Mouse (Mus musculus) gastrocnemius, adult 8-10 months (tissue): ENCODE measurements around the gene Agap1. TPM values are rescaled to one million over a fixed set of nuclear protein-coding genes. Genes with fewer than 3 reads are reported as not detected.

Experiments
- DNase-seq, 2 experiments: peaks; one replicate each; pipeline ENCODE4 v3.0.0; 2022; ENCODE audit warnings: low spot score in 2 of 2
- total RNA-seq, 4 experiments: library from RNA; stranded (reverse); gene quantifications; 2 replicates each; pipeline ENCODE4 v1.2.4; 2022

Agap1 gene
- total RNA-seq, 4 experiments from 2014 or later: 16.7 to 21.6 (median 20.1) TPM

DNA sequence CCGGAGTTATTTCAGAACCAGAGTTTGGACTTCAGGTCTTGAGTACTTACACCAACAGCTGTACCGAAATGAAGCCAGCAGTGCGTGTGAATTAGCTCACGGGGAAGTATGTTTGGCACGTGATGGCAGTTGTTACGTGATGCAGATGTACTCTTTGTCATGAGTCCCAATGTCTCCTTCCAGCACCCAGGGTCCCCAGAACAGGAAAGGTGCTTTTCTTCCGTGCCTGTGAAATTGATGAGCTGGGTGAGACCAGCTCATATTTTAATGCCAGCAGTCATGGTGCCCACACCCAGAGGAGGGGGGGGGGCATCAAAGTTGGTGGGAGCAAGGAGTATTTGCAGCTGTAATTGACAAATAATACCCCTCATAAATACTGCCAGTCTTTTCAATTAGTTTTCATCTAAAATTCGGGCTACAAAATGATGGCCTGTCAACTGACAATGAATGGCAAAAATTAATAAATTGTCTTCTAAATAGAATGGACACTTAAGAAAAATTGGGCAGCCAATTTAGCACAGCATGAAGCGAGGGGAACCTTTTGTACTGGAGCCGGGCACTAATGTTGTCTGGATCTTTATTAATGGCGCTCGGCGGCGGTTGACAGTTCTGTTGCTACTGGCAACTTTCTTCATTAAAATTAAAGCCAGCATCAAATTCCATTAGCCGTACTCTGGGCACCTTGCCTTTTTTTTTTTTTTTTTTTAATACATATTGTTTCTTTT is 253.3 kb downstream of the Agap1 start:
- no peak for DNase-seq

DNA sequence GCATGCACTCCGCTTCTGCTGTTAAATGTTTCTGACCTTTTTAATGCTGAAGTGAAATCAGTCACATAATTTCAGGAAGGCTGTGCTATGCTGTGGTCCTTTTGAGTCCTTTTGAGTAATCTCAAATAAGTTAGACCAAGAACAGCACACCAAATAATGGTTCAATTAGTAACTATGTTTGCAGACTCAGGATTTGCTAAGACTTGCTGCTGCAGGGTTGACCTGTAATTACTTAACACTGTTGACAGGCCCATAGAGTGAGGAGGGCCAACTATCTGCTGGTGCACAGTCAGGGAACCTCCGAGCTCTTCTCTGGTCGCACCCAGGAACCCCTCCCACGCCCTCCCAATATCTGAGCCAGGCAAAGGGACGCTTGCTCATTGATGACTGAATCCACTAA is 255.2 kb downstream of the Agap1 start:
- no peak for DNase-seq

DNA sequence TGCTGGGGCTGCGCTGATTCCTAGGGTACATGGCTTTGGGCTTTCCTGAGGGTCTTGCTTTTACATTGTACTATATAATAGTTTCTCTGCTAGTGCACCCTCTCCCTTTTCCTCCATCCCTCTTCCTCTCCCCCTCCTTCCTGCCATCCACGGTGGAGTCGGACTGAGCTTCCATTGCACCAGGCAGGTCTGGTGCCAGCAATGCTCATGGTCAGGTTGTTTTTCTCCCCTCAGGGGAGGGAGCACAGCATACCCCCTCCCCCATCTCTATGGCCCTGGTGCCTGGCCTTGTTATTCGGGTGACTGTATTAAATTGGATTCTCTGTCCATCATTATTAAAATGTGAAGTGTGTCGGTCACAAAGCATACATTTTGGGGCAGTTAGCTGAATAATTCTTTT is 259.1 kb downstream of the Agap1 start:
- no peak for DNase-seq

DNA sequence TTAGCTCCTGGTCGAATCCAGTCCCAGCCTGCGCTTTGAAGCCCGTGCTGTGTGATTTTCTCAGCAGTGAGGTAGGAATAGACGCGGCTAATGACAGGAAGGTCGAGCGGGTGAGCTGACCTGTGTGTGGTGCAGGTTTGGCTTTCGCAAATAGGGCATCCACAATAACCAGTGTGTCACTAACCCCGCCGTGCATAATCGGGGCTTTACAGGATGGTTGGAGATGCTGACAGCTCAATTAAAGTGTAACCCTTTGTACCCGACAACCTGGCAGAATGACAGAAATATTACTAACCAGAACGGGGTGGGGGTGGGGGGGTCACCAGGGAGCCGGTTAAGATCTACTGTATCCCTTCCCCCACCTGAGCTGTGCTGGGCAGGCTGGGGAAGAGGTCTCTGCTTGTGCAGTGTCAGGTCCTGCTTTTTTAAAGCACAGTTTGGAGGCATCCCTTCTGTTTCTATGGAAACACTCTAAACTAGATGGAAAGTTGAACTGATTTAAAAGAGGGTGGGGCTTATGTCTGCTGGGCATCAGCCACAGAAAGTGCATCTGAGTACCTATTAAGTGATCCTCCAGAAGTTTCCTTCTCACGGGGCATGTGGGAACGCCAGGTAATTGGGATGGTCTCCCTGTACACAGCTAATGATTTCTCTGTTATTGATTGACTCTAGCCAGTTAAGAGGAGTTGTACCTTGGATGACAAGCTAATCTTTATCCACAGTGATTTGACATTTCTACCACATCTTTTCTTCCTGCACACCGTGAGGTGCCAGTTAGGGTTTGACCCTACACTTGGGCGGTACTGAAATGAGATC is 259.8 kb downstream of the Agap1 start:
- DNase-seq: no peak

DNA sequence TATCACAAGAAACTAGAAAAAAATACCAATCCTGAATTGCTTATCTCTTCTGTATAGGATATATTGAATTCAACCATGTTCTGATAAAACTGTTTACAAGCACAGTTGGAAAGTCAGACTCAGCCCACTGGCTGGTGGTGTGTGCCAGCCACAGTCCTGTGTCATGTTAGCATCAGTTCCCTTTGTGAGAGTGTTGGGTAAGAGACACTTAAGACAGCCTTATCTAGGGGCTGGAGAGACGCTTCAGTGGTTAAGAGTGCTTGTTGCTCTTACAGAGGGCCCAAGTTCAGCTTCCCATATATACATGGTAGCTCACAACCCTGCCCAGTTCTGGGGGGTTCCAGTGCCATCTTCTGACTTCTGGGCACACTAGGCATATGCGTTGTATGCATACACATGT is 261.6 kb downstream of the Agap1 start:
- DNase-seq: no peak

DNA sequence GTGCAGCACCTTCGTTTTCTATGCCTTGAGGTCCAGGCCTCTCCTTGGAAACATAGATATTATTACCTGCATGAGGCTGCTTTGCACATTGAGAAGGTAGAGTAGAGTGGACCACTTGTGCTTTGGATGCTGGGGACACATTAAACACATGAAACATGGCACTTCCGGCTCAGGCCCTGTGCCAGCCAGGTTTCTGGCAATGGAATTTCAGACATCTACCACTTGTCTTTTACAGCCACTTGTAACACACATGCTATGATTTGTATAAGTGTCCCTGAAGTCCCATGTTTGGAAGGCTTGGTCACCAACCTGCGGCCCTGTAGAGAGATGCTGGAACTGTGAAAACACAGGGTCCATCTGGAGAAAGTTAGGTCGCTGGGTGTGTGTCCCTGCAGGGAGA is 262.5 kb downstream of the Agap1 start:
- no peak for DNase-seq

DNA sequence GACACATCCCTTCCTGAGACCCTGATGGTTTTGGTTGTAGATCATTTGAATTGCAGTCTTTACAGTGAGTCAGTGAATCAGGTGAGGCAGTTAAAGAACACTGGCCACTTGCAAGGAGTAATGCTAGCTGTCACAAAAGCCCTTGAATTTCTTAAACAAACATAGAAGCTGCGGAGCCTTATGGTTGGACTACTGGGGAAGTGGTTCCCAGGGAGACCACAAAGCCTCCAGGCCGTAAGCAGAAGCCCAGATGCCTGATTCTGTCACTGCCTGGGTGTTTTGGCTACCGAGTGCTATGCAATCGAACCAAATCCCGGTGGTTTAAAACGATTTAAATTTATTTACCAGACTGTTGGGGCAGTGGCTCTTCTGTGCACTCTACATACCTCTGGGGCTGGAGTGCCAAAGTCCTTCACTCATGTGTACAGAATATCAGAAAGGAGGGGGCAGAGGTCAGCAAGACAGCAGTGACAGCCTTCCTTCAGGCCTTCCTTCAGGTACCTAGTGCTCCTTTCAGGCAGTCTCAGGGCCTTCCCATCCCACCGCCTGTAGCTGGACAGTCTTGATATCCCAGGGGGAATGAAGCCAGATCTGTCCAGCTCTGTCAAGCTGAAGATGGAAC is 264.3 kb downstream of the Agap1 start:
- DNase-seq: no peak

DNA sequence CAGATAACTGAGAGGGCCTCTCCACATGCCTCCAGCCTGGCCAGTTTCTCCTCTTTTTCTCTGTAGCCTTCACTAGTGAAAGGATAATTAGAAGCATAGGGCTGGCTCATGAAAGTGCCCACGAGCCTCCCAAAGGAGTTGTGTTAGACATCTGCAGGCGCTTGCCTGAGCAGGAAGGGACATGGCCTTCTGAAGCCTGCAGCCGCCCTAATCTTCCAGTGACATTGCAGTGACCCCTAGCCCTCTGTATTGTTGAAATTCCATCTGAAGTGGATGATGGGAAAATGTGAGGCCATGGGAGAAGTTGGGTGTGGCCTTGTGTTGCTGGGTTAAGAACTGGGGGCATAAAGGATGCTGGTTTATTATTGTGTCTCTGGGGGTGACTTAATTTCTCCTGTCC is 269.5 kb downstream of the Agap1 start:
- no peak for DNase-seq

DNA sequence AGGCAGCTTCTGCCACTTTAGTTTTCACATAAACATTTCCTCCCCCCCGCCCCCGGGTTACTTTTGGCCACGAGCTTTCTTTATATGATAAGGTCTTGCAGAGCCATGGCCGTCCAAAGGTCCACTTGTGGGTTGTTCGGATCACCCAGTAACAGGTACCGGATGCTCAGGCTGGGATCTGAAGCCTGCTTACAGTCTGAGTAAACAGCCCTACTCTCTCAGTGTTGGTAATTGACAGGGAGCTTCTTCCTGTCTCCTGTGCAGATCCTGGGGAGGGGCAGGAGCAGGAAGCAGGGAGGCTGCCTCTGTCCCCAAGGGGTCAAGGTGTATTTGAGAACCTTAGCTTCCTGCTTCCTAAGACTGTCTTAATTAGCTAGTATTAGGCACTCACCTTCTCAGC is 269.9 kb downstream of the Agap1 start:
- DNase-seq: no peak

DNA sequence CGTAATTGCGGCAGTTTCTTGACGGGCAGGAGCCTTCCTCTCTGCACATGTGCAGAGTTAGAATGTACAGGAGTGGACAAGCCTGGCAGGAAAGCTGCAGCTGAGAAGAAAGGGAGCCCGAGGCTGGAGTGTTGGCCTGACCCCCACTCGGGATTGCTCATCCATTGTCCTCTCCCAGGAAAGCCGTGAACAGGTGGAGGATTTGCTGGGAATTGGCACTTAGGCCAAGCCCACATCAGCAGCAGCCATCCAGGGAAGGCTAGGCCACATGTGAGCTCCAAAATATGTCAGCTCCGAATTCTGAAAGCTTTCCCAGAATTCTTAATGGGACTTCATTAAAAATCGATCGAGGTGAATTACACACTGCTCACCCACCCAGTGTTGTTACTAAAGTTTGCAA is 270.4 kb downstream of the Agap1 start:
- DNase-seq: no peak

DNA sequence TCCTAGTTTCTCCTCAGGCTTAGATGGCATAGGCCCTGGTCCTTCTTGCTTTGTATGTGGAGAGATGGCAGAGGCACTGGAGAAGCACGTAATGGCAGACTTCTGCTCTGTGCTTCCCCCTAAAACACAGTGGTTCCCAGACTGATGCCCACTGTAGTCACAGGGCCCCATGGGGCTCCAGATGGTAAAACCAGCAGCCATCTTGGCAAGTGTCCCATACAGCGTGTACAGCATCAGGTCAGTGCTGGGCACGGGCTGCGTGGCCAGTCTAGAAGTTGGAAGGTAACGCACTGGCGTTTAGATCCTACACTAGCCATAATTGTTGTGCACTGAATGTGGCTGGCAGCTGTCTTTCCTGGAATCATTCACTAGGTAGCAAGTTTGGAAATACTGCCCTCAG is 273.9 kb downstream of the Agap1 start:
- DNase-seq: no peak

DNA sequence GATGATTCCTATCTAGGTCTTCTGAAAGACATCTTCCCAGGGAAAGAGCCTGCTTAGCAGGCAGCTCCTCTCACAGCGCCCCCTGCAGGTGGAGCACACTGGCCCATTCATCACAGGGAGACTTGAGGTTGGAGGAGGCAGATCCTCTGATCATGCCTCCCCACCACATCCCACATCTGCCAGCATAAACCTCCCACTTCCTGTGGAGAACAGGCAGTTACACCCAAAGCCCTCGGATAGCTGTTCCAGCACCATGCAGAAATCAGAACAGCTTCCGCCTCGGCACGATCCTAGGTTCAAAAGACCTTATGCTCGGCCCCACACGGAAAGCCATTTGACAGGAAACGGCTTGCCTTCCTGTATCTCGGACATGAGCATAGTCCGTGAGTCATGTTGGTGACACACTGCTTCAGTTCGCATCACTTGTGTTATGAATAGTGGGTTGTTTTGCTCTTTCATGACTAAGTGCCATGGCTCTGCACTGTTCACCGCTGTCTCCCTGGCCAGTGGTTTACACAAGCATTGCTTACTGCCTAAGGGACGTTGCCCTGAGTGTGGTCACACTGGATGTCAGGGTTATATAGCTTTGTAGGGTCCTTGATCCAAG is 276.1 kb downstream of the Agap1 start:
- DNase-seq: no peak

DNA sequence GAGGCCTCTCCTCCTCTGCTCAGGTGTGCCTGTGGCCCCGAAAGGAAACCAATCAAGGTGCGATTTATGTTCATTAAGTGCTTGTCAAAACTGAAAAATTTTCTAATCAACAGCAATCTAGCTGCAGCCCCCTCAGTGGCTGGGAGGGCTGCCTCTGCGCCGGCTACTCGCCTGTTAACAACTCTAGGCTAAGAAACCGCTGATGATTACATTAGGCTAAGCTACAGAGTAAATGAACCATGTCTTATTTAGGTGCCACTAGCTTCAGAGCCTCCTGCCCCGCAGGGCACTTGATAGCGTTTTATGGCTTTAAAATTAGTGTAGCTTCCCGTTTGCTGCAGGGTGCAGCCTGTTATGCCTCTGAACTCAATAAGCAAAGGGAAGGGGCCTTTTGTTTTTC is 279.8 kb downstream of the Agap1 start:
- no peak for DNase-seq

DNA sequence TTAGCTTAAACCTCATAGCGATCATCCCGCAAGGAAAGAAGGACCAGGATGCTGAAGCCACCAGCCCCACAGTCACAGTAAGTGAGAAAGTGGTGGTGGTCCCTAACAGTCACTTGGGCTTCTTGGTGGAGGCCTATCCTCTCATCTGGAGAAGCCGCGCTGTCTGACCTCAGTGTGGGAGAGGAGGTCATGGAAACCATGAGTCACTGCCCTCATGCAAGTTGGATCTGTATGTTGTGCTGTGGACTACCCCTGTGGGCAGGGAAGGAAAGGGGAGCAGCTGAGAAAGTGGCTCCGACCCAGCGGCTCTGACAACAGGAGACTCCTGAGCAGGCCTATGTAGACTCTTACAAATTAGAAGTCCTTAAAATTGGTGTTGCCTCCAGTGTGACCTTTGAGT is 280.5 kb downstream of the Agap1 start:
- DNase-seq: no peak

DNA sequence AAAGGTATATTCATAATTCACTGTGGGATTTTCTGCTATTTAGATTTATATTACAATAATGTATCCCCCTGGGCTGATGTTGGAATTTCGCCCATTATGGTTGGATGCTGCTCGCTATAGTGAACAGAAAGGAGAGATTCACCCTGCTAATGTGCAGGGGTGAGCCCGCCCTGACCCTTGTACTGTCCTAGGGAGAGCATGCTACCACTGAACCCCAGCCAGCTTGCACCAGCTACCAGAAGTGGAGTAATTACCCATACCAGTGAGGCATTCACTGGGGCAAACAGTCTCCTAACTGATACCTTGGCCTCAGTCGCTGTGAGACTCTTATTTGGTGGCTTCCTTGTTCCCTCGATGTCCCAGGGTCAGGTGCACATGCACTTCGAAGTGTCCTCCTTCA is 281.4 kb downstream of the Agap1 start:
- DNase-seq: no peak

DNA sequence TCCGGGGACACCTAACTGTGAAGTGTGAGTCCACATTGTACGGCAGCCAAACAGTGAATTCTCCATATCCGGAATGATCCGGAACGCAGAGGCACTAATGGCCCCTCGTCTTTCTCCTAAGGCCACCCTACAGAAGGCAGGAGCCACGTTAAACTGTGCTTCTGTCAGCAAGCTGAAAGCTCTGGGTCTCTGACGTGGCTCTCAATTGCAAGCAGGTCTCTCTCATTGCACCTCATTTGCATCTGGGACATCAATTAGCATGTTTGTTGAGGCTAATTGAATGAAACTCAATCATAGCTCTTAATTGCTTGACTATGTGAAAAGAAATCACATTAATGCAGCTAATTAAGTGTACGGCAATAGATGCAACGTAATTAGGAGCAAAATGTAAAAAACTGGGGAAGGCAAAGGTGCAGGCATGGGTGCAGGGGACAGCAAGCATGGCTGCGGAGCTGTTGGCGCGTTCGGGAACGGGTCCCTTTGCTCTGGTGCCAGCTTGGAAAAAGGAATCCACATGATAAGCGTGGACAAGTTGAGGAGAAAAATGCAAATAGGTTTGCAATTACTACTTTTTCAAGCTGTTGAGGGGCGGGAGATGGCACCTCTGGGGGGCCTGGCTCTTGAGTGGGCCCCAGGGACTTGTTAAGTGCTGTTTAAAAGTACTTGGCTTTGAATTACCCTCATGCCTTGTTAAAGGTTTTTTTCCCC is 284.6 kb downstream of the Agap1 start:
- no peak for DNase-seq

DNA sequence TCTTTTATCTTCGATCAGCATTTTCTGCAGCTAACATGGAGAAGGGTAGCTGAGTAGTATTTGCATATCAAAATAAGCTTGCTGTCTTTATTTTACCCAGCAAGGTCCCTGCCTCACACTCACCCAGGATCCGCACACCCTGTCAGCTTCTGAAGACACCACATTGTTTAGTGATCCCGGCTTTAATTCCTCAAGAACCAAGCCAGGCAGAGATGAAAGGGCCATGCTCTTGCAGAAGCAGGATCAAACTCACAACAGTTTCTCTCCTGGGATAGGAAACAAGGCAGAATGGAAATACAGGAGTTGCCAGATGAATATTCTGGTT is 285.1 kb downstream of the Agap1 start:
- no peak for DNase-seq

DNA sequence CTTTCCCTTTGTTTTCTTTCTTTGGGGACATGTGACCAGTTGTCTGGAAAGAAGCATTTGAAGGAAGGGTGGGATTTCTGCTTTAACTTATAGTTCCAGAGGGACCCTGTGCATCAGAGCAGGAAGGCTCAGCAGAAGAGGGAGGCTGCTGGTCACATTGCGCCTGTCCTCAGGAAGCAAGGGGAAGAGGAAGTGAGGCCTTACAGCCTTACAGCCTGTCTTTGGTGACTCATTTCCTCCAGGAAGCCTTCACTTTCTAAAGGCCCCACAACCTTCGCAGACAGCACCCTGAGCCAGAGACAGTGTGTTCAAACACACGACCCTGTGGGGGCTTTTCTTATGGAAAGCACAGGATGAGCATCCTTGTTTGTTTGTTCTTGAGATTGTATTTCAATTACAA is 287.8 kb downstream of the Agap1 start:
- no peak for DNase-seq

DNA sequence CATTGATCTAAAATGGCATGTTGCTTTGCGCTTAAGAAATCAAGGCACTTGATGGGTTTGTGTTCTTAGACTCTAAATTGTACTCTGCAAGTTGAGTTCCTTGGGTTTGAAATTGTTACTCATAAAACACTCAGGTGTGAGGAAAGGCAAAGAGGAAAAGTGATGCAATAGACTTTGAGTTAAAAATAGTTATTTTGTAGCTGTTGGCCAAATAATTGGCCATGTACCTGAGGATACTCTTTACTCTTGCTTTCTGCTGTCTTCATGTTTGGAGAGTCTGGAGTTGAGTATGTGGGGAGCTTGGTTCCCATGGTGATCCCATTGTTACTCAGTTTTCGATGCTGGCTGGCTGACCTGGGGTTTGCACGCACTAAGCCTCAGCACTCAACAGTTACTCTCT is 291.6 kb downstream of the Agap1 start:
- DNase-seq: no peak

DNA sequence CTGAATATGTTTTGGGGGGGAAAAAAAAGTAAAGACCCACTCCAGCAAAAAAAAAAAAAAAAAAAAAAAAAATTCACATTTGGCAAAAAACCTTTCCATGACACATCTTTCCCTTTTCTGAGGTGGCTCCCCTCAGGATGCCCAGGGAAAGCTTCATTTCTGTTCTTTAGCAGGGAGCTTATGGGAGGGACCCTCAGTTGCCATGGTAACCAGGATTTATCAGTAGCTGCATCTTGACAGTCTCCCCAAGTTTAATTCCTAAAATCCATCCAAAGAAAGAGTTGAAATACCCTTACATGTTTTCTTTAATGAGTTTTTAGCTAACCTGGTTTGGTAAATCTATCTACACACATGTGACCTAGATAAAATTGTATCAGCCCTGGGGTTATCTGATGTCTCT is 295.1 kb downstream of the Agap1 start:
- no peak for DNase-seq

DNA sequence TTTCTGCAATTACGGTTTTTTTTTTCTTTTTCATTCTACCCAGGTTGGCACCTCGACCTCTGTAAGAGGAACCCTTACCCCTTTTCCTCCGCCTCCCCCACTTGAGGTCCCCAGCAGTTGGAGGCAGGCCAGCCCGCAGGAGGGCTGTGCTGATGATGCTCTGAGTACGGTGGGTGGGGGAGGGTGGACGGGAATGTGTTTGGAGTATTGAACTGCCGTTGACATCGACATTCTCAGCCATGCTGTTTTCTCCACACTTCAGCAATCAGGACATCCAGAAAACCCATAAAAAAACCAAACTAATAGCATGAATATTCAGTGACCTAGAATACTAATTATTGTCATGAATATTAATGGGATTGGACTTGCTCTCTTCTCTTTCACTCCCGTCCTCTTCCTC is 295.9 kb downstream of the Agap1 start:
- DNase-seq: no peak

DNA sequence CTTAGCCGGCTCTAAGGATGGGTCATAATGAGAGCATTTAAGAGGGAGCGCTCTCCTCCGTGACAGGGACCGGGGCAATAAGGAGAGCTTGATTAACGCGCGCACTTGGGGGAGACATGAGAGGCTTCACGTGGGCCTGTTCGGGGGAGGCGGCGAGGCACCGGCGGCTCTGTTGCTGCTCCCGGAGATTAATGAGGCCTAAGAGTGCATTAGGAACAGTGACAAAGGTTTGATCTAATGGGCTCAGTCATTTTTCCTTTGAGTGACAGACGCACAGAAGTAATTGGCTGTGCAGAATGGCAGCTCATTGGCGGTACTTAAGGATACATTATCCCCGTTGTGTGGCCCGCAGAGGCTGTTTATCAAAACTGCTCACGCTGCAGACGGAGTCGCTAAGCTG is 296.3 kb downstream of the Agap1 start:
- DNase-seq: no peak
